Mouse (Mus musculus) adrenal gland, adult 2 months (tissue): ENCODE results near the gene Sh3rf3. TPM values are rescaled to one million over a fixed set of nuclear protein-coding genes. Genes with fewer than 3 reads are reported as not detected.

ENCODE experiments used
- DNase-seq: peaks from one replicate; pipeline ENCODE4 v3.0.0; 2021
- long read RNA-seq: library from polyadenylated mRNA; stranded (forward); transcript quantifications from one replicate; pipeline ENCODE4 v2.0.0, GENCODE M21; 2021
- polyA plus RNA-seq: library from polyadenylated mRNA; depleted of rRNA; stranded (reverse); fragments of >200 nt; gene quantifications from 2 replicates; pipeline ENCODE4 v1.2.3, GENCODE M21; 2012; rRNA removed
- total RNA-seq, 2 experiments: library from RNA; stranded (reverse); gene quantifications; 2 replicates each; pipeline ENCODE4 v1.2.3; 2021

The Sh3rf3 gene
- 1 to 10 TPM; 1.0 to 1.9 TPM for total RNA-seq
- polyA plus RNA-seq, result 1.8 and 2.5 TPM in 2 replicates
- long read RNA-seq, result 0 reads

DNA sequence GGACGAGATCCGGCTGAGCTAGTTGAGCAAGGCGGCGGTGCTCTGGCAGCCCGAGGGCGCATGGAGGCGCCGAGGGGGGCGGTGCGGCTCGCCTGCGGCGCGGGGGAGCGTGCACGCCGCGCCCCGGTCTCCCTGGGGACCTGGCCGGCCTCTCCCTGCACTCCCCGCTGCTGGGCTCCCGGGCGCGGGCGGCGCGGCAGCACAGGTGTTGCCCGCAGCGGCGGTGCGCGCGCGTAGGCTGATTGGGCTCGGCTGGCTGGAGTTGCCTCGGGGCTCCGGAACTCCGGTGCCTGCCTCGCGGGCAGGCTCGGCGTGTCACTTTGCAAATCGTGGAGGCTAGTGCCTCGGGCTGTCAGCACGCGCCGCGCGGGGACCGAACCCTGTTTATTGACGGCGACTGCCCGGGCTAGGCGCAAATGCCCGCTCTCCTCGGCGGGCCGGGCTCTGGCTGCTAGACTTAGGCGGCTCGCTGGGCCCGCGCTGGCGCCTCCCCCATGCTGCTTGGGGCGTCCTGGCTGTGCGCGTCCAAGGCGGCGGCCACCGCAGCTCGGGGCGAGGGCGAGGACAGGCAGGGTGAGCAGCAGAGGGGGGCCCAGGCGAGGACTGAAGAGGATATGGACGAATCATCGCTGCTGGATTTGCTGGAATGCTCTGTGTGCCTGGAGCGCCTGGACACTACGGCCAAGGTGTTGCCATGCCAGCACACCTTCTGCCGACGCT is at the start of gene Sh3rf3:
Gene Sh3rf3, plus strand, starts transcription at position 279 of the 720 bp plus-strand sequence.
- peak; percentile 40 for DNase-seq

DNA sequence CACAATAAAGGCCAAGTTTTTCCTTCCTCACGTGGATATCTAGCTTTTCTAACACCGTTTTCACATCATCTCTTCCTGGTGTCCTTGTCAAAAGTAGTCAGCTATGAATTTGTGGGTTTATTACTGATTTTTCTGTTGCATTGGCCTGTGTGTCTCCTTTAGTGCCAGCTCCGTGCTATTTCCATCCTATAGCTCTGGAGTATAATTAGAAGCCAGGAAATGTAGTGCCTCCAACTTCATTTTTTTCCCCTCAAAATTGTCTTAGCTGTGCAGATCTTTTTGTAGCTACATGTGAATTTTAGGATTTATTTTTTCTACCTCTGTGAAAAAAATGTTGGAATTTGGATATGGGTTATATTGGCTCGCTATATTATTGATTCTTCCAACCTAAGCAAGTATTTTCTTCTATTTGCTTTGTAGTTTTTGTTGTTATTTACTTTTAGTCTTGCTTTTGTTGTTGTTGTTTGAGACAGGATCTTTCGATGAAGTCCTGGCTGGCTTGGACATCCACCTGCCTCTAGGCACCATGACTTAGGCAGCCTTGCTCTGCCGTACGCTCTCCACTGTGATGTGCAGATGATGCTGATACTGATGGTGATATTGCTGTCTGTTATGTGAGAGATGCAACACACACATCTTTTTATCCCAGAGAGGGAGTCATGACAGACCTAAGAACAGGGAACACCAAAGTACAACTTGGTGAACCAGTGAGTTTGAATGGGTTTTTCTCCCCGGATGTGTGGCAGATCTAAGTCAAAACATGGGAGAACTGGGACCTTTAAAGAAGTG is 24.5 kb upstream of the Sh3rf3 start:
- no peak for DNase-seq

DNA sequence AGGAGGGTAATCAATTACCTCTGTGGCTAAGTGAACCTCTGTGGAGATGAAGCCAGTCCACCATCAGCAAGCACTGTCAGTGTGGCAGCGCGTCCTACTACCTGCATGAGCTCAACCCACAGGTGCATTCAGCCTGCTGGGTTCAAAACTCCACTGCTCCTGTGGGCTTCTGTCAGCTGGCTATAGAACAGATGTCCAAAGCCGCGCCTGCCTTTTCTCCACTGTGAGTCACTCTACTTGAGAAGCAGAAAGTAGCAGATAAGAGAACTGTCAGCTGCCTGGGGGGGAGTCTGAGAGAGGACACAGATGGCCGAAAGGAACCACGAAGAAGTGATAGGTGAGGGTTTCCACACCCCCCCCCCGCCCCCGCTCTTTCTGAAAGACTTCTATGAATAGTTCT is 15.6 kb upstream of the Sh3rf3 start:
- no peak for DNase-seq

DNA sequence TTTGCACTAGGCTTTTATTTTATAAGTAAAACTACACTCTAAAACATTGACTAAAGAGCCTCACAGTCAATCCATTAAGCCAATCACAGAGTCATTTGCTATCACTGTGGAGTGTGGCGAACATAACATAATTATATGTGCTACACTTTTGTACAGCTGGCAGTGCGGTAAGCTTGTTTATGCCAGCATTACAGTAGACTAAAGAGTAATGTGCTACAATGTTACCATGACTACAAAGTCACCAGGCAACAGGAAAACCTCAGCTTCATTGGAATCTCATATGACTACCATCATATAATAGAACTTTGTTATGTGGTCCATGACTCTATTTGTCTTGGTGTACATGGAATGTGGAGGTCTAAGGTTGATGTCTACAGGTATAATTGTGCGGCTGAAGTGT is 15.0 kb upstream of the Sh3rf3 start:
- no peak for DNase-seq

DNA sequence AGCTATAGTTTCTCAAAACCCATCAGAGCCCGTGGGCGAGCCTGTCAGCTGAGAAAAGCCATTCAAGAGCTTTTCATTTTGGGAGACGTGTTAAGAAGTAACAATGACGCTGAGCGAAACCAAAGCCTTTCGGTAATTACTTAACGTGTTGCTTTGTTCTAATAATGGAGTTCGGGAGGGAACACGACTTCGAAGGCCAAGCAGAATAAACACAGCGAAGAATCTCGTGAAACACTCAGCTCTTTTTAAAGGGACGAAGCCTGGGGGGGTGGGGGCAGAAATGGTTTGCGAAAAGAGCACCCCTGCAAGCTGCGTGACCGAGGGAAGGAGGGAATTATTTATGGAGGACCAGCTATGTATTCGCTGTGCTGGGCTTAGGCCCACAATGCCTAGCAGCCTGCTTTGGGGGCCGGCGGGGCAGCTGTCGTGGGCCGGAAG is 12.1 kb upstream of the Sh3rf3 start:
- DNase-seq, result no peak

DNA sequence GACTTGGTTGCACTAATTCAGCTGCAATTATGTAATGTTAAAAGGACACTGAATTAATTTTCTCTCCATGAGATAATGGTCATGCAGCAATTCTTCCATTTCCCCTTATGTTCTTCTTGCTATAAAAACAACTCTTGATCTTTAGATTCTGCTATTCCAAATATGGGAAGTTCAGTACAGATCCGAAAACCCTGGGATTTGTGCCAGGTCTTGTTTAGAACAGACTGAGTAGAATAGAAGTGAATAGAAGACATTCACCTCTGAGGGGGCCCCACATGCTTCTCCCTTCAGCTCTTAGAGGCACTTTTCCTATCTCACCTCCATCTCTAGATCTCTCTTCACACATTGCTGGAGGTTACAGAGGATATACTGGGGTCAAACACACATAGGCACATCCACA is 10.8 kb upstream of the Sh3rf3 start:
- DNase-seq, result no peak

DNA sequence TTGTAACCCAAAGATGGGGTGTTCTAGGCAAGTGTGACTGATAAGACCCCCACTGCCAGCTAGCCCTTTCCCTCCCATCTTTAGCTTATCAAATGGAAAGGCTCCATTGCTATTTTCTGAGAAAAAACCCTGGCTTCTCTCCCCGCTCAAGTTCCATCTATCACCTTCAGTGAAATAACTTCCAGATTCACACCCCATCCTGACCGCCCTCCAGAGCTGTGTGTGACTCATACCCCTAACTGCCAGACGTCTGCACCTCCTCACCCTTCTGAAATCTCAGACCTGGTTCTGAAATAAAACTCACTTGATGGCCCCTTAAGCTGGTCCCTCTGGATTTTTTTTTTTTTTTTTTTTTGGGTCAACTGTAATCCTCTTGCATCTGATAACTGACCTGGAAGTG is 5.2 kb upstream of the Sh3rf3 start:
- DNase-seq, result no peak

DNA sequence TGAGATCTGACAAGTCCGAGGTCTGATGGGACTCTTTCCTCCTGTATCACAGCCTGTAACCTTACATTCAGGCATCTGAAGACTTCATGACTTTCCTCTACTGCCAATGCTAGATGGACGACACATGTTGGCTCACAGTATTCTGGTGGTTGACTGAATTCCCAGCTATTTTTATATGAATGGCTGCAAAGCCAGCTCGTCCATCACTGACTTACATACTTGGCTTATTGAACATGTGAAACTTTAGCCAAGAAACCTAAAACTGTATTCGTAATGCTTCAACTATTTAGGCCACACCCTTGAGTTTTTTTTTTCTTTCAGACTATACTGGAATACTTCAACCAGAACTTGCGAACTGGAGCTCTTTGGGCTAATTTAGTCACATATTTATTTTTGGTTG is 3.0 kb upstream of the Sh3rf3 start:
- no peak for DNase-seq

DNA sequence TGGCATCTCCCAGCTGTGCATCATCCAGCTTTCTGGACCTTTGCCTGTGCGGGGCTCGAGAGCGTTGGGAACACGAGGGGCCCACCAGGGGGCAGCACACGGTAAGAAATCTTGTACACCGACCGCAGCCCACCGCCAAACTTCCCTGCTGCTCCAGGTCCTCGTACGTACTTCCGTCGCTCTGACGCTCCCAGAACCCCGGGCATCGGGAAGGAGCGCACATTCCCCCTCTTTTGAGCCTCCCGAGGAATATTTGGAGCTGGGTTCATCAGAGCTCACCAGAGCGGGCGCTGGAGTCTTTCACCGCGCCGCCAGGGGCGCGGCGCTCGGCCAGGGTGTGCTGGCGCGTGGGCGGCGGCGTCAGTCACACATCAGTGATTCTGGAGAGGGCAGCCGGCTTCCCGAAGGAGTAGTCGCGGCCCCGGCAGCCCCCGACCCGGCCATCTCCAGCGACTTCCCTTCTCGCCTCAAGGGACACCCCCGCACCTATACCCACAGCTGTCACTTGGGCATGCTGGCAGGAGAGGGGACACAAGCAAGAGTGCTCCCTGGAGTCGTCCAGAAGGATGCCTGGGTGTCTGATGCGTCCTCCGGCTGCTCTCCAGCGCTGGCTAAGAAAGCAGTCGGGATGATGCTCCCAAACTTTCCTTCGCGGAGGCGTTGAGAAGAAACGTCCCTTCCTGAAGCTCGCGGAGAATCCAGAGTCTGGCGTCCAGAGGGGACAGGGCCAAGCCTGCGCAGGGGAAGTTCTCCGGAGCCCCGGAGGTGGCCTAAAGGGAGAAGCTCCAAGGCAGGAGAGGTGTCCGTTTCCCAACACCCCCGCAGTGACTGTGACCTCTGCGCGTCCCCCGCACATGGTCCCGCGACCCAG is 714 bp upstream of the Sh3rf3 start:
- DNase-seq, result peak; percentile 77

DNA sequence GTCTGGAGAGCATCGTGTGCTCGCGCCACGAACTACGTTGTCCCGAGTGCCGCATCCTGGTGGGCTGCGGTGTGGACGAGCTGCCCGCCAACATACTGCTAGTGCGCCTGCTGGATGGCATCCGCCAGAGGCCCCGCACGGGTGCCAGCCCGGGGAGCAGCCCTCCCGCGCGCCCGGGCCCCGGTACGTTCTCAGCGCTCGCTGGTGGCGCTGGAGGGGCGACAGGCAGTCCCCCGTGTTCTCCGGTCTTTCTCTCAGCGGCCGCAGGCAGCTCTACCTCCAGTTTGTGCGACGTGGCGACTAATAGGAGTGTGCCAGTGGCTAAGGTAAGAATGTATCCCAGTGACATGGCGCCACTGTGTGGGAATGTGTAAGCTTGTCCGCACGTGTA is 637 bp downstream of the Sh3rf3 start:
- peak; percentile 1 for DNase-seq

DNA sequence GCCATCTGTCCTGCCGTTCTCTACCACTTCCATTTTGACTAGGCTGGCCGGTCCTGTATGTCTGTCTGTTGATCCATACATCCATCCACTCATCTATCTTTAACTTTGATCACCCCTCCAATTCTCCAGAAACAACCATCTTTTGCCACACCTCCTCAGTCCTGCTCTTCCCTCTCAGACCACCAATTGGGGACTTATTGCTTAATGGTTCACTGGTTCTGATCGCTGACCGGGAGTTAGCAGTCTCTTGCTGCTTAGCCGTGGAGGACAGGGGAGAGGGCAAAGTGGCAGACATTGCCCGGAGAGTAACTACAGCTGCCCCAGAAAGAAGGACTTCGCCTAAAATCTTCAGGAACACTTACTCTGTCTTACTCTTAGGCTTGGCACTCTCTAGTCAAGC is 1.3 kb downstream of the Sh3rf3 start:
- DNase-seq, result no peak

DNA sequence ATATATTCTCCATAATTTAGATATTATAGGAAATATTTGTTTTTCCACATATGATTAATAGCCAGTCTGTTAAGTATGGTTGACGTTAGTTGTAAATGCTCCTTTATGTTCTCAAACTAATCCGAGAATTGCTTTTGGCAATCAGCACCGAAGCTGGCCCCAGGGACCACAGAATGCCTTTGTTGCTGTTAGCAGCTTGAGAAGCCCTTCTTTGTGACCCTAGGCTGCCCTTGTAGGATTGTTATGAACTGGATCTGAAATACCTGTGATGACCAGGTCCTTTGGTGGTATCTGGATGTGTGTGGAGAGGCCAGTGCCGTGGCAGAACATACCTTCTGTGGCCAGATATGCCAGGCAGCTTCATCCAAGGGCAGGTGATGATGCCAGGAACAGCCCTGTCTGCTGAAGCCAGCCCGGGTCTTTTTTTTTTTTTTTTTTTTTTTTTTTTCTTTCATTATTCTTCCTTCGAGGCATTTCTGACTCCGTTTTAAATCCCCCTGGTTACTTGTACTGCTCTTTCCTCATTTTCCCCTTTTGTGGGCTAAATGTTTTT is 10.9 kb downstream of the Sh3rf3 start:
- no peak for DNase-seq

DNA sequence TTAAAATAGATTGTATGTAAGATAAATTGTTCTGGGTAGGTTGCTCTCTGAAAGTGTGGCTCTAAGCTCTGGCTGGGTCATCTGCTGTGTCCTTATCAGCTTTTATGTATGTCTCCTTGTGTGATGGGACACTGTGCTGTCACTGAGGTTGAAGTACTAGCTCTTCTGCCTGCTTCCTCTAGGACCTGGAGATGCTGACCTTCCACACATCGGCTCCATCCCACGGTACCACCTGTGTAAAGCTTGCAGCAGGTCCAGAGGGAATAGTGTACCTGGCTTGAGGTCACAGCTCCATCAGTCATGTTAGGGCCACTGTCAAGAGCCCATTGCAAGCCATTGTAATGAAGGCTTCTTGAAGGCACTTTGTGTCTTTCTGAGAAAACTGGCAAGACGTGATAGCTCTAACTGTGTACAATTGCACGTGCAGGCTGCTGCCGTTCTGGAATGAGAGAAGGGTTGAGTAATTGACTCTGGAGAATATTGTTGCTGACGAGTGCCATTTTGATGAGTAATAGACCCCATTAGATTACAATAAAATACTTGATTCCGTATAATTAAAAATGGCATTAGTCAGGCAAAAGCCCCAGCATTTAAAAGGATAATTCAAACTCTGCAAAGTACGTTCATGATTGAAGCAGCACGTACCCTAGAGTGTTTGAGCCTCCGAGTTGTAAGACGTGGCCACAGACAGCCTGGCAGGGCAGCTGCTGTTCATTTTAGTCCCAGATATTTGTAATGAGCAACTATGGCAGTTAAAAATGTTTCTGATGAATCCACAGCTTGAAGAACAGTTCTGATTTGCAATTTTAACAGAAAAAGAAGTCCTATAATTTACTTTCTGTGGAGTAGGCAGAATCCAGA is 16.3 kb downstream of the Sh3rf3 start:
- no peak for DNase-seq

DNA sequence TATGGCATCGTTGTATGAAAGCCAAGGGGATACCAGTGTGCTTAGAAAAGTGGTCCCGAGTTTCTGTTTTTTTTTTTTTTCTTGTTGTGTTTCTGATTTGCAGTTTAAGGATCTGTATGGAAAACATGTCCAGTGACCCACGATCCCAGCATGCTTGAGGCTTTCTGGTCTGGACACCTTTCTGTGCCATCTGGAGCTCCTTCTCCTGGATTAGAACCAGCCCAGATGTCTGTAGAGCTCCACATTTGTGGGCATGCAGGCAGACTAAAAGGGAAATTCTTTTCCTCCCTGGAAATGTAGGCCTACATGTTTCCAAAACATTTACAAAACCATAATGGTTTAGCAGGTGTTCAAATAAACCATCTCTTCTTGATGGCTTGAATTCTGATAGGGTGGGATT is 20.0 kb downstream of the Sh3rf3 start:
- no peak for DNase-seq

DNA sequence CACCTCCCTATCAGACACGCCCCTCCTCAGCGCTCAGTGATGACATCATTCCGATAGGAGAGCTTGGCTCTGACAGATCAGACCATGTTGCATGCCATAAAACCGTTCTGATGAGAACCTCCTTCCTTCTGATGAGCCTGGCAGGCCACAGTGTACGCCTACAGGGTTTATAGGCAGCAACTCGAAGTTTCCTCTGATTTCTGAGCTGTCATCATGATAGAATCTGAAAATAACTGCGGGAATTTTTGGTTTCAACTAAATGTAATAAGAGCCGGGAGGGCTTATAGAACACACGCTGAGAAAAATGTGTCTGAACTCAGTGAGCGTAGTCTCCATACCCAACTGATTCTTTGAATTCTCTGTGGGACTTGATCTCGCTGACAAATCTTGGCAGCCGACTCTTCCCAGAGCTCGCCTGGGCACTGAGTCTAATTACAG is 20.6 kb downstream of the Sh3rf3 start:
- no peak for DNase-seq

DNA sequence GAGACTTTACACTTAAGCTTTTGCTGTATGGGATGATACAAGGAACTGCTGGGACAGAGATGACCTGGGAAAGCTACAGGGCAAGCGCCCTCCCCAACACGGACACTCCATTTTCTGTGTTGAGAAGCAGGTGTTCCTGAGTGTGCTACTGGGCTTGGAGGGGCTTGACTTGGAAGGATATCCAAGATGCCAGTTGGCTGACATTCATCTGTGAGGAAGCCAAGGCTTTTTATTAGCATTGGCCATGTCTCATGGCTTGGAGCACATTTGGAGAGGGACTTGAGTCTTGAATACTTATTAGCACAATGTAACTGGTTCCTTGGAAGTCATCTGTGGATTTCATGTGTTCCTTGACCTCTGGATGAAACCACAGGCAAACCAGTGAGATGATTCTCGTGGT is 23.2 kb downstream of the Sh3rf3 start:
- DNase-seq, result no peak

DNA sequence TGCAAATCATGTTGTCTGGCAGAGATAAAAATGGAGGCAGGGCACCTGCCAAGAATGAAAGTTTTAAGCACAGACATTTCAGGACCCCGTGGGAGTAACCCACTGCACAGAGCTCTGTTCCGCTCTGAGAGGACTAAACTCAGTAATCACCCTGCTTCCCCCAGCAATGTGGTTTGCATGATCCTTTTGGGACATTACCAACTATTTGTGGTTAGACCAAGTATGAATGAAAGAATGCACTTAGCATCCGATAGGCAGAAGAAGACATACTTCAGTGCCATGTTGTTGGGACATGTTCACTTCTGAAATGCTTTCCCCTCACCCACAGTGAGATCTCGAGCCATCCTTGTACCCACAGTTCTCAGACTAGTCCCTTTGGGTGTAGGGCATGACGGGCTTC is 24.3 kb downstream of the Sh3rf3 start:
- DNase-seq, result no peak

DNA sequence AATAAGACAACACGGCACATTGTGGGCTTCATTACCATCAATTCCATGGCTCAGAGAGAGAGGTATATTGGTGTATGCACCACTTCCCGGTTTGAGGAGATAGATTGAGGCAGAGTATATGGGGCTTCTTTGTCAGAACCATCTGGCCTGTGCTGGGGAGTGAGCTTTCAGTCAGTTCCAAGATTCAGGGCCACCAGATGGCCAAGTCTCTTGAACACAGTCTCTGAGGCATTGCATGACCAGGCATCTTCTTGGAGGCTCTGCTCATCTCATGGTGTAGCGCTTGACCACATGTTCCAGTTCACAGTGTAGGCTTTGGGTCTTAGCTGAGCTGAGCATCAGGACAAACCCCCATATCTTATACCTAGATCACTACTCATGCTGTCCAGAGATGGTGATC is 28.8 kb downstream of the Sh3rf3 start:
- DNase-seq, result no peak

DNA sequence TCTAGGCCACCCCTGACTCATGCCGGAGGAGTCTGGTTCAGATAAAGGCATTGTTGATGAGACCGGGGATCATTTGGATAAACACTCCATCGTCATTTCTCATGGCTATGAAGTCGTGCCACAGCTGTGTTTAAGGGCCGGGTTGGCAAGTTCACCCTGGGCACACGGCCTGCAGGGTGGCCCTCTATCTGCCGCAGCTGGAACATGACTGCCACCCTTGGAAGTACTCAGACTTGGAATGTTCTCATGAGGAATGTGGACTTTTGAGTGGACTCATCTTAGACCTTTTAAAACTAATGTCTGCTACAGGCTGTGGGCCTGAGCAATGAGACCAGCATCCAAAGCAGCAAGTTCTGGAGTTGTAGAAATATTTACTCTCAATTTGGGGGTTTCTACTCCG is 29.9 kb downstream of the Sh3rf3 start:
- DNase-seq, result no peak

DNA sequence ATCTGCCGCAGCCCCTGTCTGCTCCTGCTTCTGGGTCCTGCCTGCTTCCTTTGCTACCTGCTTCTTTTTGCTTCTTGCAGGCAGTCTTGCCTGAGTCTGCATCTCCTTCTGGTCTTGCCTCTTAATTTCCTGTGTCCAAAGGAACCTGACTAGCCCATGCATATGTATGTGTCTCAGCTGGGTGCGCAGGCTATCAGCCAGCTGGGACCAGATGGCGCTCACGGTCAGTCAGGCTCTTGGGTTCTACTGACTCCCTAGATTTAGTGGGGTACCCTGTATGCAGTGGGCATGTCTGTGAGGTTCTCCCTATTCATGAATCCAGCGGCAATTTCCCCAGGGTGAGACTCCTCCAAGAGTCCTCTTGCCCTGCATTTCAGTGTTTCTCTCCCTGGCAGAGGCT is 35.0 kb downstream of the Sh3rf3 start:
- DNase-seq, result no peak

DNA sequence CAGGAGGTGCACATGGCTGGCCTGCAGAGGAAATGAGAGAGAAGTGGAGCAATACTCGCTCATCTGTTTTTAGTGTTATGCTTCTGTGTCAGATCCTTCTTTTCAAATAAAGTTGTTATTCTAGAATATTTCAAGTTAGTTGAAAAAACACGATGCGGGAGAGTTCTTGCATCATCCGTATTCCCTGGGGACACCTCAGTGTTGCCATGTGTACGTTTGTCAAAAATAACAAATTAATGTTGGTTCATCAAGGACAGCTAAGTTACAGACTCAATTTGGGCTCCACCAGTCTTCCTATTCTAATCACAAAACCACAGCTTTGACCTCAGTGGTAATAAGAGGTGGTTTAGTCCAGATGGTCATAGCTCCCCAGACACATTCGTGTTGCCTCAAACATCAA is 35.4 kb downstream of the Sh3rf3 start:
- DNase-seq, result no peak
